Mouse (Mus musculus): ENCODE measurements at regions not wholly inside any gene's neighbourhood (a gene's known extent, or its start where the extent isn't known, plus 50 kb on each side); places are given as distances from the start of the nearest gene placed in this dataset.

- TF ChIP-seq POLR2A (IDR thresholded peaks at IDR 0.05; ENCODE audit: extremely low read depth, insufficient read depth, low read length) (no peak), CTCF (IDR thresholded peaks at IDR 0.05; ENCODE audit: low read depth, low read length) (no peak)
These were observed 454.3 kb upstream of the Cdh4 start for GRCm38 (mm10) chr2:178987935-178988334.

Measured in liver, adult 2 months (tissue).